Mouse (Mus musculus) megakaryocyte, embryonic 14.5 days (primary cell): Measurements from ENCODE around the gene Kri1. TPM values are rescaled to one million over a fixed set of nuclear protein-coding genes. Genes with fewer than 3 reads are reported as not detected.

Experiments used
- H3K27me3 ChIP-seq: replicated peaks from 2 replicates; pipeline ENCODE3; 2012; ENCODE audit warnings: inconsistent platforms
- H3K36me3 ChIP-seq: replicated peaks from 2 replicates; pipeline ENCODE3; 2012; ENCODE audit warnings: low read length, inconsistent platforms, mixed read lengths
- H3K4me1 ChIP-seq: 2 replicates; pipeline ENCODE4 v1.6.1; 2012; ENCODE audit warnings: inconsistent platforms
- H3K4me3 ChIP-seq: replicated peaks from 2 replicates; pipeline ENCODE3; 2012; ENCODE audit warnings: moderate library complexity, mild to moderate bottlenecking, inconsistent platforms
- H3K9me3 ChIP-seq: 2 replicates; pipeline ENCODE4 v1.6.1; 2012; ENCODE audit warnings: inconsistent platforms
- FLI1 ChIP-seq: IDR thresholded peaks from 2 replicates; pipeline ENCODE4 v1.6.1; 2012; ENCODE audit warnings: low read length, inconsistent platforms, mixed read lengths
- GATA1 ChIP-seq: IDR thresholded peaks from 3 replicates; pipeline ENCODE4 v1.6.1; 2012; ENCODE audit warnings: mixed read lengths, low read length, inconsistent platforms, borderline replicate concordance
- polyA plus RNA-seq: library from polyadenylated mRNA; stranded (reverse); fragments of >175 nt; gene quantifications from 2 replicates; pipeline ENCODE4 v1.2.3, GENCODE M21; 2012; ENCODE audit warnings: low replicate concordance; ENCODE audit not compliant: insufficient read depth

Kri1 gene
- polyA plus RNA-seq, 1 experiment, result 47.4 TPM

DNA sequence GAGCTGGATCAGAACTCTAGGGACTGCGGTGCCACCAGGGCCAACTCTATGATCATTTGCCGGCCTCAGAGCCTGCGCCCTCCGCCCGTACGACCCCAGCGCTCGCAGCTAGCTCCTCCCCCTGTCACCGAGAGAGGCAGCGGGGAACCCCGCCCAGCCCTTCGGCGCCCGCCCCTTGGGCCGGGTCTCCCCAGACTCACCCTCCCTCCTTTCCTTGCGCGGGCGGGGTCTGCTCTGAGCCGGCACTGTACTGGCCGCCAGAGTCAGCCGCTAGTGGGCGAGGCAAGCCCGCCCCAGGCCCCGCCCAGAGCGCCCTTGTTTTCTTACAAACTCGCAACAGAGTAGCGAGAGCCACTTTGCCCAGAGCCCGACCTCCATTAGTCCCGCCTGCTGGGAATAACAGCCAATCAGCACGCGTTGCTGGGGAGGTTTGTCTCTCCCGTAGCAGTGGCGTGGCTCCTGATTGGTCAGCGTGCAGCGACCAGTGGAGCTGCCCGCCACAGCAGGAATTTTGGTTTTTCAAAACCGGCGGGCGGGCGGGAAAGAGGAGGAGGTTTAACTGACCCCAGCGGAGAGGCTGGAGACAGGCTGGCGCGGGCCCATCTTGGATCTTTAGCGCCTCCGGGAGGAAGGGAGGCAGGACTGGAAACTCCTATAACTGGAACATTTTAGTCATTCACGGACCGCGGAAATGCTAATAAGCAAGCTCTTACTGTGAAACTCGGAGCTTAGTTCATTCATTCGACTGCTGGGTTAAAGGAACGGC lies 3.4 kb upstream of the Kri1 start, which contains the start of gene Cdkn2d:
Gene Cdkn2d (minus strand): TSS at position 386 of the 766 bp plus-strand sequence.
- peaks cover 37% of the 10 kb centered on the region for H3K4me1 ChIP-seq
- TF ChIP-seq GATA1, result no peak
- peak; percentile 41; the same call in 1 of the 2 replicates for TF ChIP-seq FLI1
- peaks cover 16% of the 10 kb centered on the region for H3K36me3 ChIP-seq
- peak within 1 kb of the TSS; percentile 96 for H3K4me3 ChIP-seq
- no peaks in the 10 kb centered on the region for H3K27me3 ChIP-seq
- H3K9me3 ChIP-seq, result no peaks in the 10 kb centered on the region

DNA sequence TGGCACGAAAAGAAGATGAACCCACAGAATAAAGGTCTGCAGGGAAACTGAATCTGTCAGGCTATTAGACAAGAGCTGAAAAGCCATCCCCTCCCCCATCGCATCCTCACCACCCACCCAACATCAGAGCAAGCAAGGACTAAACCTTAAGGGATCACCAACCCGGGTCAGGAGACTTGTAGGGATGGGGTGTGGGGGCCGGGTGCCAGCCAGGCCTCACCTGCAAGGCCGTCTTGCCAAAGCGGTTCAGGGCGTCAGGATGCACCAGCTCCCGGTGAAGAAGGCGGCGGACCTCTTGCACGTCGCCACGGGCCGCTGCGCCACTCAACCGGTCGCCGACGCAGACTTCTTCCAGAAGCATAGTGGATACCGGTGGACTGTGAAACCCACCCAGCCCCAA lies 2.8 kb upstream of the Kri1 start:
- TF ChIP-seq GATA1, result no peak
- TF ChIP-seq FLI1, result no peak
- no peaks in the 10 kb centered on the region for H3K27me3 ChIP-seq
- H3K4me3 ChIP-seq, result peak overlapping the region; percentile 96
- H3K9me3 ChIP-seq, result no peaks in the 10 kb centered on the region
- H3K4me1 ChIP-seq, result peaks cover 43% of the 10 kb centered on the region
- H3K36me3 ChIP-seq, result peaks cover 21% of the 10 kb centered on the region

DNA sequence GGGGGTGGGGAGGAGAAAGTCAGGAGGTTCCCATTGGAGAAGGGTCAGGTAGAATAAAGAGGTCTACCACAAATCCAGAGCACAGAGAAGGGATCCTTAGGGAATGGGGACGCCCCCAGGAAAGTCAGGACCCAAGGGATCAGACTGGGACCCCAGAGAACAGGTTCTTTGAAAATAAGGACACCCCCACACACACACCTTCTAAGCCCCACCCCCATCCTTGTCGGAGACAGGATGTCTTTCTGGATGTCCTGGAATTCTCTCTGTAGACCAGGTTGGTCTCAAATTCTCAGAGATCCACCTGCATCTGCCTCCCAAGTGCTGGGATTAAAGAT lies 1.5 kb upstream of the Kri1 start:
- peaks cover 49% of the 10 kb centered on the region for H3K4me1 ChIP-seq
- peaks cover 33% of the 10 kb centered on the region for H3K36me3 ChIP-seq
- peak overlapping the region; percentile 96 for H3K4me3 ChIP-seq
- no peaks in the 10 kb centered on the region for H3K9me3 ChIP-seq
- no peaks in the 10 kb centered on the region for H3K27me3 ChIP-seq
- TF ChIP-seq GATA1, result no peak

DNA sequence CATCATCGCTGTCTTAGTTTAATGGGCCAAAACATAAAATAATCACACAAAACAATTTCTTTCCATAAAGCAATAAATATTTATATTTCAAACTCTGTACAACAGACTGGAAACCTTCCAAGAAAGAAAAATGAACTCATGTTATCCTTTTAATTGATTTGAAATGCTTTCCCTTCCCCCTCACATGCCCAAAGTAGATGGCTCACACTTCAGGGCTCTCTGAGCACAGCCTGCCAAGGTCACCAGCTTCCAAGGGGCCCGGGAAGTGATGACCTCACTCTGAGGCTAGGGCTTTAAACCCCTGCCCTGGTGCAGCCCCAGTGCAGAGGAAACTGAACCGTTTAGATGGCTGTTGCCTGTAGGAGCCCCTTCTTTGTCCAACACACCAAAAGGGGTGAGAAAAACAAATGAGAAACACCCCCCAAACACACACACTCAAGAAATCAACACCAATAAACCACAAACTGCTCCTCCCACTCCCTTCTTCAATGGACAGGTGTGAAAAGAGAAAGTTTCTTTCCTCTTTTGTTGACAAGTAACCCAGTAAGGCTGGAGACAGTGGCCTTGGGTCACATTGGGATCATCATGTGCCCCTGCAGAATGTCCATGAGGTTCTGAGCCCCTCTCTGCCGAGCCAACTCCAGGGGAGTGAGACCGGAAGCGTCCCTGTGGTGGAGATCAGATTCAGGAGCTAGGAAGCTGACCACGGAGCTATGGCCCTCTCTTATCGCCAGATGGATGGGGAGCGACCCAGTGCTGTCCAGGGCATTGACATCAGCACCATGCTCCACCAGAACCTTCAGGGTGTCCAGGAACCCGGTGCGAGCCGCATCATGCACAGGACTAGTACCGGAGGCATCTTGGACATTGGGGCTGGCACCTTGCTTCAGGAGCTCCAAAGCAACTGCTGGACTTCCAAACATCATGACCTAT lies 901 bp upstream of the Kri1 start:
- Histone ChIP-seq H3K27me3 (no peaks in the 10 kb centered on the region), H3K9me3 (no peaks in the 10 kb centered on the region), H3K4me3 (peak overlapping the region; percentile 96), H3K36me3 (peaks cover 40% of the 10 kb centered on the region), H3K4me1 (peaks cover 56% of the 10 kb centered on the region)
- TF ChIP-seq GATA1 (no peak), FLI1 (no peak)

DNA sequence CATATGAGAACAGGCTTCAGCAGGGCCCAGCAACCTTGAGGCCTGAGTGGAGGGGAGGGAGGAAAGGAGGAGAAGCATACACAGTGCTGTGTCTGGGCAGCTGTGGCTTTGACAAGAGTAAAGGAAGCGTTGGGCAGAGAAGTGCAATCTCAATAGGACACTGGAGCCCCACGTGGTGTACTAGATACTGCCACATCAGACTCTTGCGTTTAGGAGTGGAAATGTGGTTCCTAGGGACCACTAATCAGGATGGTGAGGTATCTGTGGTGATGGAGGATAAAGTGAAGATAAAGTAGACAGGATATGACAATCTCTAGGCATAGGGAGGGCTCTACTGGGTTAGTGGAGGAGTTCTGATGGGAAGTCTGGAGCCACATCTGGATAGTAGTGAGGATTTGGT lies 1.0 kb downstream of the Kri1 start:
- Histone ChIP-seq H3K4me3 (peak overlapping the region; percentile 96), H3K36me3 (peaks cover 56% of the 10 kb centered on the region)
- no peak for TF ChIP-seq FLI1
- no peak; the same call in 2 of the 3 replicates for TF ChIP-seq GATA1

DNA sequence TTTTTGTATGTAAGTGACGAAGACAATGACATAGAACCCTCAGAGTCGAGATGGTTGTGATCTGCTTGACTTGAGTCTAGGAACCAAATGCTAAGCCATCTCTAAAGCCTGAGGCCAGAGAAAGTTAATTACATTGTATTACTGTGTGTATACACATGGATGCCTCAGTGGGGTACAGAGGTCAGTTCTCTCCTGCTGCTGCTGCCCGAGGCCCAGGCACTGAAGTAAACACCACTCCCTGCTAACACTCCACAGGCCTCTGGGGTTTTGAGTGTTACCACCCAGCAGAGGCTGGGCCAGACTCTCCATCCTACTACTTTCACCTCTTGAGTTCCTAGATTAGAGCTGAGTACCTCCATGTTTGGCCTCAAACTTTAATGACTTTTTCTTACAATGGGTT lies 3.8 kb downstream of the Kri1 start:
- H3K4me3 ChIP-seq, result no peak overlapping the region
- peaks cover 78% of the 10 kb centered on the region for H3K36me3 ChIP-seq
- H3K4me1 ChIP-seq, result peaks cover 66% of the 10 kb centered on the region
- TF ChIP-seq GATA1 (no peak), FLI1 (no peak)
- H3K9me3 ChIP-seq, result no peaks in the 10 kb centered on the region
- no peaks in the 10 kb centered on the region for H3K27me3 ChIP-seq

More for the DNA sequence above, 1.0 kb downstream of the Kri1 start:
- no peaks in the 10 kb centered on the region for H3K9me3 ChIP-seq
- H3K27me3 ChIP-seq, result no peaks in the 10 kb centered on the region
- H3K4me1 ChIP-seq, result peaks cover 56% of the 10 kb centered on the region

DNA sequence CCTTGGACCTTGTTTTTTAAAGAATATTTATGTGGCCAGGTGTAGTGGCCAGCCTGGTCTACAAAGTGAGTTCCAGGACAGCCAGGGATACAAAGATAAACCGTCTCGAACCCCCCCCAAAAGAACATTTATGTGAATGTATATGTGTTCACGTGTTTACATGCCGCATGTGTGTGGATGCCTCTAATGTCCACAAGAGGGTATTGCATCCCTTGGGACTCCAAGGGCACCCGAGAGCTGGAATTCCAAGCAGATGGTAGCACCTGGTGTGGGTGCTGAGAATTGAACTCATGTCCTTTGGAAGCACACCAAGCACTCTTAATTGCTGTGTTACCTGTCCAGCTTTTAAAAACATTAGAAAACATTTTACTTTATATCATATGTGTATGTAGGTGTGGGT lies 4.2 kb downstream of the Kri1 start:
- H3K4me3 ChIP-seq, result no peak overlapping the region
- H3K27me3 ChIP-seq, result no peaks in the 10 kb centered on the region
- H3K36me3 ChIP-seq, result peaks cover 78% of the 10 kb centered on the region
- H3K4me1 ChIP-seq, result peaks cover 66% of the 10 kb centered on the region
- no peak for TF ChIP-seq FLI1
- TF ChIP-seq GATA1, result no peak
- H3K9me3 ChIP-seq, result no peaks in the 10 kb centered on the region

DNA sequence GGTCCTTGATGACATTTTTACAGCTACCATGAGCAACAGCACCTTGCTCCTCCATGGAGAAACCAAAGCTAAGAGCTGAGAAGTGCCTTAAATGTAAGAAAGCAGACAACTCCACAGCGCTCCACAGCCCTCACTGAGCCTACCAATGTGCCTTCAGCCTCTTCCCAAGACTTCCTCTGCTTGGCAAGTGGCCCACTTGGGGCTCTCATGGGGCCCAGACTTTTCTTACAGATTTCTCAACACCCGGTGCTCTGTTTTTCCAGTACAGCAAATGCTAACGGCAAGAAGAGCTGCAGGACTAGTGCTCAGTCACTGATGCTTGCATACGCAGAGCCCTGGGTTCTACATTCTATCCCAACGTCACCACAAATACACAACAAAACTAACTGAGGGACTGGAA lies 10.0 kb downstream of the Kri1 start:
- H3K27me3 ChIP-seq, result no peaks in the 10 kb centered on the region
- no peak for TF ChIP-seq GATA1
- H3K36me3 ChIP-seq, result peaks cover 97% of the 10 kb centered on the region
- H3K9me3 ChIP-seq, result no peaks in the 10 kb centered on the region
- H3K4me3 ChIP-seq, result no peak overlapping the region
- H3K4me1 ChIP-seq, result peaks cover 77% of the 10 kb centered on the region

DNA sequence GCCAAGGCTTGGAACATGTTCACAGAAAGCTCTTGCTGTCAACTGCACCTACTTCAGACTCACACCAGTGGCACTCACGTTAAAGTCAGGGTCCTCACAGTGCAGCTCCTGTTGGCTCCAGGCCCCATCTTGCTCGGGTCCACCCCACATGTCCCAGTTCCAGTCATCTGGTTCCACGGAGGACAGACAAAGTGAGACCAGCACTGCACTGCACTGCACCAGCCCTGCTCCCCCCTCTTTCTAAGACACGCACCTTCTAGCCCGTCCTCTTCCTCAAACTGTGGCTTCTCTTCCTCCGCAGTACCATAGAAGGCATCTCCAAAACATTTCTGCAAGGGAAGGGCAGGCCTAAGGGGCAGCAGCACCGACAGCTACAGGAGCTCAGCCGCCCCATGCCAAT lies 11.5 kb downstream of the Kri1 start:
- no peaks in the 10 kb centered on the region for H3K9me3 ChIP-seq
- no peaks in the 10 kb centered on the region for H3K27me3 ChIP-seq
- H3K36me3 ChIP-seq, result peaks cover 98% of the 10 kb centered on the region
- peak overlapping the region; percentile 54 for H3K4me3 ChIP-seq
- TF ChIP-seq FLI1 (no peak), GATA1 (no peak)
- H3K4me1 ChIP-seq, result peaks cover 88% of the 10 kb centered on the region

DNA sequence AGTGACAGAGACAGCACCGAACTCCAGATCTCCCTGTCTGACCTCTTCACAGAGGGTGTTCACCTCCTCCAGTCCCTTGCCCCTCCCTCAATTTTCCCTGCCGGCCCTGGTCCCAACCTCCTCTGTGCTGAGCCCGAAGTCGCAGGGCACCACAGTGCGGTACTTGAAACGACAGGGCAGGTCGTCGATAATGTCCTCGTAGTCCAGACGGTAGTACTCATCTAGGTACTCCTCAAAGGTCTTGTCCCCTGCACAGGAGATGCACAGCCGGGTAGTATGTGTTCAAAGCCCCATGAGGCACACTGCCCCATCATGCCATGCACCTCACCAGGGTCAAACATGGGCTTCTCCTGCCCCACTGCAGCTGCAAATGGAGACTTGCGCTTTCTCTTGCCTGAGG lies 12.0 kb downstream of the Kri1 start:
- TF ChIP-seq GATA1 (no peak), FLI1 (no peak)
- no peaks in the 10 kb centered on the region for H3K9me3 ChIP-seq
- H3K4me1 ChIP-seq, result peaks cover 94% of the 10 kb centered on the region
- no peaks in the 10 kb centered on the region for H3K27me3 ChIP-seq
- H3K4me3 ChIP-seq, result peak overlapping the region; percentile 51
- H3K36me3 ChIP-seq, result peaks cover 98% of the 10 kb centered on the region
